Mouse (Mus musculus) lung, postnatal 14 days (tissue): ENCODE measurements around the gene Scrn2.

Source experiments
- DNase-seq: peaks from one replicate; pipeline ENCODE4 v3.0.0; 2021

The Scrn2 gene

DNA sequence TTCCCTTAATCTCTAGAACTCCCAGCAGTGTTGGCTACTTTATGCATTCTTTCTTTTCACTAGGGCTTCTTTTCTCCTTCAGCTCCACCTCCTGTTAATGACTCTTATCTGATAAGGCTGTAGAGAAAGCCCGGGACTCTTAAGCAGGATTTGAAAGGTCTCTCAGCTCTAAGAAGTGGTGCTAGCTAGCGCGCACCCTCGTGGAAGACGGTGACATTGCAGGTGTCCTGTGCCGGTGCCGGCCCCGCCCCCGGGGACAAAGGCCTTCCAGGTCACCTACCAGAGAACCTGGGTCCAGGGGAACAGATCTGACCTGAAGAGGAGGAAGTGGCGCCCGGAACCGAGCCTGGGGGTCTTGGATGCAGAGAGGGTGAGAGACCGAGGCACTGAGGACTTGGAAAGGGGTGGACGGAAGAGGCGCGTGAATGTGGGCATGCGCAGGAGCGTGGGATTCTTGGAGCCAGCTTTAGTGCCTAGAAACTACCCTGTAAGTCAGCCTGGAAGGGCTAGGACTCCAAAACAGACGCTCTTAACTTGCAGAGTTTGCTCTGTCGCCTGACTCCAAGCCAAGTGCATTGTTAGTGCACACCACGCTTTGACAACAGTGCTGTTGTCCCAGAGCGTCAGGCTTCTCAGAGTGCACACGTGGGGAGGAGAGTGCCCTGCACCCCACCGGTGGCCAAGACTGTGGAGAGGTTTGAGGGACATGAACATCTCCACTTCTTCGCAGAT lies at the start of gene Scrn2:
TSS of gene Scrn2 (plus strand) at position 253 of the 732 bp plus-strand sequence.
- DNase-seq: peak; percentile 87

DNA sequence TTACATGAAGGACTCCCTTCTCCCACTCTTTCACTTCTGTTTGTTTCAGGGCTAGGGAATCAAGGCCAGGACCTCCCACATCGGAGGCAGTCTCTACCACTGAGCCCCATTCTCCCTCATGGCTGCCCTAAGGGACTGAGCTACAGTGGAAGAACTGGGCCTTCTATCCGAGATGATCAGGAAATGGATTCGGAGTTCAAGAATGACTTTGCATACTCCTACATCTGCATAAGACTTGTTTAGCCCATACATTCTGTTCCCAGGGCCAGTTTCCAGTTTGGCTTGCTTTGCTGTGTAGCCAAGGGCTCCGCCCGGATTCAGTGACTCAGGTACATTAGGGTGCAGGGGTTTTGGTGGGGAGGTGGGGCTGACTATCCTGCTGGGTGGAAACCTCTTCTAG lies 49.7 kb upstream of the Scrn2 start:
- no peak for DNase-seq

DNA sequence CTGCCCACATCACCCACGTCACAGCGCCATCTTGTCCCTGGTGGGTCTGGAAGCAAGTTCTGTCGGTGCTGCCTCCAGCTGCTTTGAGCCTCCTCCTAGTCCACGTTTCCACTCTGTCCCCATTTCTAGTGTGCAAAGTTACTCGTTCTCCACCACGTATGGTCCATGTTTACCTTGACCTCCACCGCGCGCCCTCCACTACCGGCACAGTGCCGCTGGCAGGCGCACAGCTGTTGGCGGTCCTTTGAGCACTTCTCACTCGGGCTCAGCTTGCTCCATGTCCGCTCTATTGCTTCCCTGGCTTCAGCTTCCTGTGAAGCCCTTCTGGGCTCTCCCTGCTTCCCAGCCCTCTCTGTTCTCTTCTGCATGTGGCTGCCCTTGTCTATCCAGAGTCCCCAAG lies 48.3 kb upstream of the Scrn2 start:
- no peak for DNase-seq

DNA sequence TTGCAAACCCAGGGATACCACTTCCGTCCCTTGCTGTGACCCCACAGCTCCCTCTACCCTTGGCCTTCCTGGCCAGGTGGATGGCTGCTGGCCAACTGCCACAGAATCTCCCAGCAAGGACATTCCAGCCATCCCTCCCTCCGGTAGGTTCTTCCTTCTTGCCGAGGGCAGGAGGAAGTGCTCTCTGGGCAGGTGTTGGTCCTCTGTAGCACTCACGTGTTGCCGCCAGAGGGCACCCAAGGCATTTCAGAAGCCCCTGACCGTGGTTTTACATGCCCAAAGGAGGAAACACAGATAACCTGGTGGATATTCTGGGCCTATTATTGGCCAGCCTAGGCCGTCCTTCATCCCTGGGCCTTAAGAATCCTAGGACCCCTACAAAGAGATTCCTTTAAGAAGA lies 47.4 kb upstream of the Scrn2 start:
- peak; percentile 86 for DNase-seq

DNA sequence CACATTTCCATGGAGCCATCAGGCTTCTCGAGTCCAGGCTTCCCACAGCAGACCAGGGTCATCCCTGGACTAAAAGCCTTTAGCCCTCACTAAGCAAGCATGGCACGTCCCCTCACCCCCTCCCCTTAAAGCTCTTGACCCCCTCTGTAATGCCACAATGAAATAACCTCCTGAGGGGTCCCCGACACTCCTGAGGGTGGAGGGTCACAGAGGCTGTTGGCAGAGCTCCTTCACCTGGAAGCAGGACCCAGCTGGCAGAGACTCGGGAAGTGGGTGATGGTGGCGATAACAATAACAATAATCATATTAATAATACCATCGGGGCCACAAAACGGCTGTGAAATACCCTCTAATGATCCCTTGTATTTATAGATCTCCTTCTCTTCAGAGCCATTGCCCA lies 46.9 kb upstream of the Scrn2 start, which contains the start of gene Sp2:
TSS of gene Sp2 (minus strand) at position 101 of the 400 bp plus-strand sequence.
- no peak for DNase-seq

DNA sequence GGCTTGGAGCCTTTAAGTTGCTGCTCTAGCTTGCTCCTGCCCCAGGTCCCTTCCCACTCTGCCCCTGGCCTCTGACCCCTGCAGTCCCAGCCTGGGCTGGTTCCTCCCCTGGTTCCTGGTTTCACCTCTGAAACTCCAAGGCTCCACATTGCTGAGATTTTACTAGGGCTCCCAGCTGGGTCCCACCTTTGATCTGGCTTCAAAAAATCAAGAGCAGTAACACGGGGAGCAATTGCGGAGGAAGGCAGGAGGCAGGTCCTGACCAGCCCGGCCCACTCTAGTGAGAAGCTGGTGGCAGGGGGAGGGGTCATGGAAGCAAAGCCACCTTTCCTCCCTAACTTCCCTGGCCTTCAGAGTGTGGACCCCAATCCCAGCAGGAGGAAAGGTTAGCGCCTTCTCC lies 44.8 kb upstream of the Scrn2 start:
- DNase-seq: no peak

DNA sequence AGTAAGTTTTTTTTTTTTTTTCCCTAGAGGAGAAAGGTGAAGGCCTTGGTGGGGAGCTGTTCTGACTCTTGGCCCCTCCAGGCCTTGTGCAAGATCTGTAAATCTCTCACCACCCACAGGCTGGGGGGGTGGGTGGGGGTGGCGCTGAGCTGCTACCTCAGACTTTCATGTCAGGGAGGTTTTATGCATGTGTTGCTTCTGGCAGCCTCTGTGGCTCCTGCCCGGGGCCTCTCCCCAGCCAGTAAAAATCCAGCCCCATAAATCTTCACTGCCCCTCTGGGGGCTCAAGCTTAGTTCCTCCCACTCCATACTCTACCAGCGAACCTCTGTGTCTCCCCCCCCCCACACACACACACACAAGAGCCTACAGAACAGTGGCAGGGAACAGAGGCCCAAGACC lies 43.3 kb upstream of the Scrn2 start:
- no peak for DNase-seq

DNA sequence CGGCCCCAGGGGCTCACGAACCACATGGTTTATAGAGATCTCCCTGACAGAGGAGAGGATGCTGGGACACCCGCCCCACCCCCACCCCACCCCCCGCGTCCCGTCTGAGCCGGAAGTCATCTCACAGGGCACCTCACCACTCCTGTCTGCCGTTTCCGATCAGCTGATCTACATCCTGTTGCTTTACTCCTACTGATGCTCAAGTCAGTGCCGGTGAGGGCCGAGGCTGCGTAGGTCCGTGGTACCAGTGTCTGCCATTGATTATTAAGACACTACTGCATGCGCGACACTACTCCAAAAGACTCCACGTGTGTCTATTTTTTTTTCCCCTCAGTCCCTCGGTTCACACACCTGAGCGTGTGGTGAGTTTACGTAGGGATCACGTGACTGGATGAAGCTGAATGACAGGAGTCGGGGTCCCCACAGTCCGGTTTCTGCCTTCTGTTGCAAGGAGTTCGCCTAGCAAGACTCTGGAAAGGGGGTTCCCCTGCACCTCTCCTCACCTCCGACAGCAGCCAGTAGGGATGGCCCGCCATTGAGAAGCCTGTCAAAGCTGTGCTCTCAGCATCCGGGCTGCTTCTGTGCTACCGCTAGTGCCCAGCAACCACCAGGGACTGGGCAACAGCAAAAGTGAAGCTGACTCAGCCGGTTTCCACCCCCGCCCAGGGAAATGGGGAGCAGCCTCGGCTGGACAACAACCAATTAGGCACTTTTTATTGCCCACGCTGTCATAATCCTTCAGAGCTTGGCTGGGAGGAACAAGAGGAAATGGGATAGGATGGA lies 41.7 kb upstream of the Scrn2 start:
- DNase-seq: no peak

DNA sequence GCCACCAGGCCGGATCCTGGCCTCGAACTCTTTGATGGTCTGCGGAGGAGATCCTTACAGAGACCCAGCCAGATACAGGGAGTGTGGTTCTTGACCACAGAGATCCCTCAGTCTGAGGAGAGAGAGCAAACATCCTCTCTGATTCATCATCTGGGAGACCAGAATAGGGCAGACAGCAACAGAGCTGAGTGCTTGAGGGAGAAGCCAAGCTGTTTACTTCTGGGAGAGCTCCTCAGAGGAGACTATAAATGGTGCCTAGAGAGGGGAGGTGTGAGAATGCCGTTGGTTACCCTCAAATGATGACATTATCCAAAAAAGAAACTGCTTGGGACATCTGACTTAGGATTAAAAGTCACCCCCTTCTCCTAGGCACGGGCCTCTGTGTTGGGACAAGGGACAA lies 38.2 kb upstream of the Scrn2 start:
- no peak for DNase-seq

DNA sequence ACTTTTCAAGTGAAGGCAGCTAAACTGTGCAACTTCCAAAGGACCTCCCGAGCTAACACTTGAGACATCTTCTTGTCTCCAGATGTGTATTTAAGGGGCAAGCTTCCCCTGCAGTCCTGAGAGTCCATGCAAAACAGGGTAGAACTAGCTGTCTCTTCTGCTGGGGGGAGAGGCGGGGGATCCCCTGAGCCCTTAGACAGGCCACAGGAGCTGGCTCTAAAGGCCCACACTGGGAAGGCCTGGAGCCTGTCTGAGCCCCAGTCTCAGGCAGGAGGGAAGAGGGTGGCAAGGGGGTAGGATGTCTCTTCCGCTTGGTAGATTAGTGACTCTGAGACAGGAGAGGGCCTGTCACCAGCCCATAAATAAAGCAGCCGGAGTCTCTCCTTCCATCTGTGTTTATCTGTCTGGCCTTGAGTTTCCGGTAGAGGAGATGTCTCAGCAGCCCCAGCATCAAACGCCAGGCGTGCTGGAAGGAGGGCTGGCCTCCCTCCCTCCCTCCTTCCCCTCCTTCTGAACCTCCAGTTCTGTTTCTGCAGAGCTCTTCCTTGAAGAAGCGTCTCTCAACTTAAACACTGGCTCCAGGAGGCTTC lies 36.9 kb upstream of the Scrn2 start:
- DNase-seq: no peak

DNA sequence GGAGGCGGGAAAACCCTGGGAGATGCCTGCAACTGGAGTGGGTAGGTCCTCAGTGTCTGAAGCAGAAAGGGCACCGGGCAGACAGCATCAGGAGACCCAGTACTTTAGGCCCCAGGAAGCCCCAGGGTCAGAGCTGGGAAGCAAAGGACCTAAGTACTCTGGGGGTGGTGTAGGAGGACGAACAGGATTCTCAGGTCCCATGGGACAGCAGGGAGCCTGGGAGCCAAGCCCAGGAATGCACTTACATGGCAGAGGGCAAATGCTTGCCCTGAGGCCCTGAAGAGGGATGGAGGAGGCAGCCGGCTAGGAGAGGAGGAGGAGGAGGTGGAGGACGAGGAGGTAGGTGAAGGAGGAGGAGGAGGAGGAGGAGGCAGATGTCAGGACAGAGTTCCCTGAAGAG lies 34.7 kb upstream of the Scrn2 start:
- DNase-seq: no peak

DNA sequence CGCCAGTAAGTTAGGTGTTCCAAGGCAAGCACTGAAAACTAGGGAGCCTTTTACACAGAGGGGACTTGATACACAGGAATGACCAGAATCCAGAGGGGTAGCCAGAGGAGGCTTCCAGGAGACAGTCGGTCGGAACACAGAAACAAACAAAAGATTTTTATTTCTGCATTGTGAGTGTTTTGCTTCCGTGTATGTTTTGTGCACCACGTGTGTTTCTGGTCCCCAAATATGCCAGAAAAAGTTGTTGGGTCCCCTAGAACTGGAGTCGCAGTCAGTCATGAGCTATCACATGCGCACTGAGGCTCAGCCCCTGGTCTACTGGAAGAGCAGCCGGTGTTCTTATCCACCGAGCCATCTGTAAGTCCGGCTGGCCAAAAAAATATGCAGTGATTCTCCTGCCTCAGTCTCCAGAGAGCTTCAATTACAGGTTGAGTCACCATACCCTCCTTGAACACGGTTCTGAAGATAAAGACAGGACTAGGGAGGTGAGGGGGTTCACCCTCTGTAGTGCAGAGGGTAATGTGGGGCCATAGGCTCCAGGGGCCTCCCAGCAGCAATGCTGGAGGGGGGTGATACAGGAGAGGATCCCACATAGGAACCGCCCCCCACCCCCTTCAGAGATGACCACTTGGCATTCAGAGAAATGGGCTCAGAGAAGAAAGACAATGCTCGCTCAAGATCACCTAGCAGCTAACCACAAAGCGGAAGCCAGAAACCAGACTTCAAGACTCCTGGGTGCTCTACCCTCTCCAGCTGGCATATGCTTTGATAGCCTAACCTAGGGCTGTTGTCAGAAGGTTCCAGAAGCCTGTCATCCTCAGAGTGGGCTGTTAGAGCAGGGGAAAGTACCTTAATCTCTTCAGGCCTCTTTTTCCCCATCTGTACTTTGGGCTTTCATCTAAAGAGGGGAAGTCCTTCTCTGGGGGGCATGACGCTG lies 33.6 kb upstream of the Scrn2 start:
- DNase-seq: no peak

DNA sequence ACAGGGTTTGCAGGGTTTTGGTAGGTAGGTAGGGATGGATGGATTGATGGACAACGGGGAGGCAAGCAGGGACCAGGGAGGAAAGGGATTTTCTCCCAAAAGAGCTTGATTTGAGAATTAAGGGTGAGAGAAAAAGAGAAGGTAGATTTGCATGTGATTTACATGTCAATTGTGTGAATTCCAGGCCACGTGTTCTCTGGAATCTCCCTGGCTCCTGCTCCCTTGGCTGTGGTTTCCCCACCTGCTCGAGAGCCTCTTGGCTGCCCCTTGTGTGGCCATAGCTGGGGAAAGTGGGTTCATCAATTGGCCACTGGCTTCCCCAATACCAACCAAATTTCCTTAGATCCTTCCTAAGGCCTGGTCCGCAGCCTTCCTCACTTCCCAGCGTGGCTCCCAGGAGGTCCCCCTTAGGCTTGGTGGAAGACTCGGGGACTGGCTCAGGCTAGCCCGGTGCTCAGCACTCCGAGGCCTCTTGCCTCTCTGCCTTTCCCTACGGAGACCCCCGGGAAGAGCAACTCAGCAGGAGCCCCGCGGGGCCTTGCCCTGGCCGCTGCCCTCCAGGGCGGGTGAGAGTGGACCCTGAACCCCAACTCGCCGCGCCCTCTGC lies 32.9 kb upstream of the Scrn2 start:
- no peak for DNase-seq

DNA sequence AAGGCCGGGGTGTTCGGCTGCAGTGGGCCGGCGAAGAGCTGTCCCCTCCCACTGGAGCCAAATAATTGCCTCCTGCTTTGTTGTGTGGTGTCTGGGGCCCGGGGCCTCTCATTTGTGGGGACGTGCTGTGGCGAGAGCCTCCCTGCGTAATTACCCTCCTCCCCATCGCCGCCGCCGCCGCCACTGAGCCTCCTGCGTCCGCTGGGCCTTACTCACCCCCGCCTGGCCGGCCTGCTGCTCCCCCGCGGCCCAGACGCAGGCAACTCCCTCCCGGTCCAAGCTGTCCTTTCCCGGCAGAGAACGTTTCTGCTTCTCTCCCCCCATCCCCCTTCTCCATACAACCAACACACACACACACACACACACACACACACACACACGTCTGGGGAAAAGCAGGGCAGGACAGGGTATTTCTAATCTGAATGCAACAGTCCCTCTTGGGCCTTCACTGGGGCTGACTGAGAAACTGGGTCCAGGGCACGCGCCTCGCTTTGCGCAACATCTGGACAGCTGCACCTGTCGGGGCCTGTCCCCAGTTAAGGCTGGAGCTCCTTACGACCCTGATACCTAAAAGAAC lies 32.3 kb upstream of the Scrn2 start:
- DNase-seq: no peak

DNA sequence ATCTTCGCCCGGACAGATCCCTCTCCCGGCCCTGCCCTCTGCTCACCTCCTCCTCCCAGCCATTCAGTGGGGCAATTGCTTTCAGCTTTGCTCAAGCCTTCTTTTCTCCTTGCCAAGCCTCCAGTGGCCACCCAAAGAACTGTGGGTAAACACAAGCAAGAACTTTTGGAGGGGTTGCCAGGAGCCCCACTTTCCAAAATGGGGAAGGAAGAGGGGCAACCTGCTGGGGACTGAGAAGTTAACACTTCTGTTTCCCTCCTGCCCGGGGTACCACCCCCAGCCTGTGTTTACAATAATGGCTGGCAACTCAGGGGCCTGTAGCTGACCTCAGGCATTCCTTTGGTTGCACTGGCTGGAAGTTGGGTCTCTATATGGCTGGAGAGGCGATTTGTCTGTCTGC lies 26.6 kb upstream of the Scrn2 start:
- DNase-seq: no peak

DNA sequence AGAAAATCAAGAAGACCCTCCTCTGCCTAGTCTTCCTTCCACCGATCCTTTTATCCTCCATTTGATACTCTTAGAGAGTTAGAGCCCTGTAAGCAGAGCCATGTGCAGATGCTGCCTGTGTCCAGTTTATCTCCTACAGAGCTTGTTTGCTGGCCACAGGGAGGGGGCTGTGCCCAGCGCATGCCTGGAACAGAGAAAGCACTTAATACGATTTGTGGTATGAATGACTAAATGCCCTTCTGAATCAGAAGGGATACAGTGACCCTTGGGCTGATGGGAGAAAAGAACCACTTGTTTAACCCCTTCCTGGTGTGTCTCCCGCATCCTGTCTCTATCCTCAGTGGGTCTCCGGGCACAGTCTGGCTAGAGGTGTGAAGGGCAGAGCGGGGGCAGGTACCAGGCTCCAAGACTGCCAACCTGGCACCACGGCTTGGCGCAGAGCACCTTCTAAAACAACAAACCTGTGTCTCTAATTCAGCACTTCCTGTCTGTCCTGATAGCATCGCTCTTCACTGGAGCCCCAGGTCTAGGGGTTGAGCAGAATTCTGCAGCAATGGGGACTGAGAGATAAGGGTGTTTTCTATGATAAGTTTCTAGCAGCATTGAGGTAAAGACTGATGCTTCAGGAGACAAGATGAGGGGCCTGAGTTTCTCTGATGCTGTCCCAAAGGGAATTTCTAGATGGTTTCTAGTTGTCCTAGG lies 22.5 kb upstream of the Scrn2 start:
- no peak for DNase-seq

DNA sequence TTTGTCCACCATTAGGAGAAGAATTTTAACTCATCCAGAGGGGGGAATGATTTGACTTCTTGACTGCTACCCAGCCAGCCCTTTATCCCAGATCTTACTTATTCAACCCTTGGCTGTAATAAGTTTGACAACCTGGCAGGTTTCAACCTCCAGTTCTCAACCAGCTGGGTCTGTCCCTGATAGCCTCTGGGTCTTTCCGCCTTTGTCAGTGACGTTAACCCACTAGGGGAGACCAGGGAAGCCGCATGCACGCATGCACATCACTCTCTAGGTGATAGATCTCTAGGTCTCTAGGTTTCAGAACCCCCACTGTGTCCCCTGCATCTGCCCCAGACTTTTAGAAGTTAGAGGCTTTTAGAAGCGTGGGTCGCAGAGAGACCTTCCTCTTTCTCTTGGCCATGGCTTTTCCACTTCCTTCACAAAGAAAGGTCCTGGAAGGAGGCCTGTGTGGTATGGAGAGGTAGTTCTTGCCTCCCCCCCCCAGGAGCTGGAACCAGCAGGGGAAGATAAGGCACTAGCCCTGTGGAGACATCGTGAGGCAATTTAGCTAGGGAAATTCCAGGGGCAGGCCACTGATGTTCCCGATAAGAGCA lies 20.4 kb upstream of the Scrn2 start:
- DNase-seq: no peak

DNA sequence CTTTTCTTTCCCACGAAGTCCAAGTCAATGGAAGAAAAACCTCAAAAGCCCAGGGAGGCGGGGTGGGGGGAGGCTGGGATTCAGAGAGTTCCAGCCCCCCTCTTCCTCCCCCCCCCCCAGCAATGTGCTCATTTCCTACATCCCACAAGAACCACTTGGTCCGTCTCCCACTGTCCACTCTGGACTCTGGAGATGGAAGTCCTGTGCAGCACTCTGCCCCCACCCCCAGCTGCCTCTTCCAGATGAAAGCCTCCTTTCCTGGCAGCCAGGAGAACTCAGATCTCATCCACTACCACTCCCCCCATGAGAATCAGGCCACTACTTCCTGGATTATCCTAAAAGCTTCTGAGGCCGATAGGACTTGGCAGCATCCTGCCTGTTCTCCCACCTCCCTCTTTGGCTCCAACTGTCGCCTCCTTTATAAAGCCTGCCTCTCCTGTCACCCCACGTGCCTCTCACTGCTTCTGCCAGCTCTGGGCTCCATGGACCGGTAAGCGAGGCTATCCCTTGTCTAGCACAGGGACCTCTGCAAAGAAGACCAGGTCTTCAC lies 16.5 kb upstream of the Scrn2 start, which contains the start of gene Sp6:
TSS of gene Sp6 (plus strand) at position 274 of the 550 bp plus-strand sequence.
- no peak for DNase-seq

DNA sequence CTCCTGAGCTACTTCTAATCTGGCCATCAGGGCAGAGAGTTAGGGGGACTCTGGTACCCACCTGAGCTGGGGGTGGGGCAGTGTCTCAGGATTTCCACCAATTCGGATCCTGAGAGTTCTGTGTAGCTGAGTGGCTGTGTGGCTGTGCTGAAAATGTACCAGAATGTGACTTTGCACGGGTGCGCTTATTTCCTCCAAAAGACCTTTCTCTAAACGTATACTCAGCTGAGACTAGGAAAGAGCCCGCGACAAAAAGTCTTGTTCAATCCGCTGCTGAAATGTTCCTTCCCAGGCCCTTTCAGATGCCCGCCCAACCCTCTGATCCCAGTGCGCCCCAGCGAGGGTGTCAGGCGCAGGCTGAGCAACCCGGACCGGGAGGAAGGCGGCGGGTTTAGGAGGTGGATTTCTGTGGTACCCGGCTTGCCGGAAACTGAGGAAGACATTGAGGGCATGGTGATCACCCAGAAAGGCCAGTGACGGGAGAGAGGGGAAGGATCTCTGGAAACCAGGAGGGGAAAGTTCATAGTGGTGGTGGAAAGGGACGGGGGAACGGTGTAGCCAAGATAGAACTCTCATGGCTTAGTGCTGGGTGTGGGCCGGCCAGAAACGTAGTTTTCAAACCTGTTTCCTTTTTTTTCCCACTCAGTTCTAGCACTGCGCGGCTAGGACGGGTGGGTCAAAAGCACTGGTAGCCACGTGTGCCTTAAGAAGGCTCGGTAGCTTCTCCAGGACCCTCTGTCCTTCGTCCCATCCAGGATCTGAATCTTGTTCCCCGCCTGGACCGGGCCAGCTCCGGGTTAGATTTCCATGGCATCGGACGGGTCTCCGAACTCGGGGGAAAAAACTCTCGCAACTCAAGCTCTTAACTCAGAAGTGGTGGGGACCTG lies 11.8 kb upstream of the Scrn2 start:
- DNase-seq: no peak
